Mouse (Mus musculus): Measurements from ENCODE around the gene Fut8. TPM values are rescaled to one million over a fixed set of nuclear protein-coding genes. Genes with fewer than 3 reads are reported as not detected.

The Fut8 gene
- total and polyA plus RNA-seq, 3 experiments: 60.6 to 124 (median 86.0) TPM

DNA sequence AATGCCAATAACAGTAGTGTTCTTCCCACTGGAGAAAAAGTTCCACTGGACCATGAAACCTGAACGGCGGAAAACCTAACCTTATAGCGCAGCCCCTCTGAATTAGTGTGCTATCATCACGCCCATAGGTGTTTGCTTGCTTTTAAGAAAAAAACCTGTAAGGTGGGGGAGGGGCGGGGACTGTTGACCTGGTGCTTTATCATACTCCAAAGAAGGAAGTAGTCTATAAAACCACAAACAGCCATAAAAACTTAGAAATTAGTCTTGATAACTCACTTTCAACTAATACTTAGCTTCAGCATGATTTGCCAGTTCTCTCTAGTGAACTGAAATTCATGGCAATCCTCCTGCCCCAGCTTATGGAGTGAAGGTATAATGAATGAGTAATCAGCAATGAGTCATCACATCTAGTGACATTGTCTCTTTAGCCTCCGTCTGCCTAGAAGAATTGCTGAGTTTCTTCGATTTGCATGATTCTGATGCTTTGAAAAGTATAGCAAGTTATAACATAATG, 26.2 kb upstream of the Fut8 start:
- no peaks in the 10 kb centered on the region; a peak in 1 of 4 replicates for H3K4me1 ChIP-seq (ENCODE audit: control insufficient read depth in 1 of 2, insufficient read depth in 2 of 2)
- no peak overlapping the region for H3K4me3 ChIP-seq (replicated peaks in 1 of 3; ENCODE audit: low read depth in 2 of 3, low read length in 2 of 3, poor library complexity in 1 of 3)
- H3K36me3 ChIP-seq (replicated peaks in 1 of 2; ENCODE audit: control insufficient read depth in 1 of 2, insufficient read depth in 1 of 2, low read length in 1 of 2): no peaks in the 10 kb centered on the region
- TF ChIP-seq CHD2 (IDR thresholded peaks at IDR 0.05; ENCODE audit: low read length) (no peak), SMC3 (IDR thresholded peaks at IDR 0.05; ENCODE audit: low read depth, low read length) (no peak), MYC (IDR thresholded peaks at IDR 0.05; ENCODE audit: low read depth, low read length) (no peak), SIN3A (IDR thresholded peaks at IDR 0.05; ENCODE audit: low read length) (no peak), MAZ (IDR thresholded peaks at IDR 0.05; ENCODE audit: low read depth, low read length) (no peak), JUND (conservative IDR thresholded peaks at IDR 0.05; ENCODE audit: low read depth, low read length) (no peak), CTCF (conservative IDR thresholded peaks at IDR 0.05 in 1 of 2, IDR thresholded peaks at IDR 0.05 in 1 of 2; ENCODE audit: low read depth in 2 of 2, low read length in 2 of 2) (no peak), BHLHE40 (IDR thresholded peaks at IDR 0.05; ENCODE audit: low read depth, low read length) (no peak), JUN (IDR thresholded peaks at IDR 0.05; ENCODE audit: insufficient read depth, low read depth, low read length) (no peak), POLR2A (IDR thresholded peaks at IDR 0.05; ENCODE audit: low read depth, low read length) (no peak), ZMIZ1 (IDR thresholded peaks at IDR 0.05; ENCODE audit: low read depth, low read length) (no peak), RAD21 (IDR thresholded peaks at IDR 0.05; ENCODE audit: low read depth, low read length) (no peak), PAX5 (IDR thresholded peaks at IDR 0.05; ENCODE audit: low read length) (no peak), E2F4 (IDR thresholded peaks at IDR 0.05; ENCODE audit: insufficient replicate concordance, low read depth, low read length) (no peak)
- no peaks in the 10 kb centered on the region for H3K9me3 ChIP-seq (replicated peaks; ENCODE audit: low read length)
- no peak overlapping the region for H3K4me2 ChIP-seq (ENCODE audit: insufficient read depth, low read depth, poor library complexity, severe bottlenecking)
- DNase-seq (ENCODE audit: extremely low read depth): no peak
- dilution Hi-C loops (cut with MboI; ENCODE audit: extremely low pct_ligation_motif_present, extremely low pct_unique_long_range_greater_than_20kb, low sequenced_read_pairs): no loop called here
- in situ Hi-C loops (cut with MboI; ENCODE audit: low pct_ligation_motif_present, low pct_unique_long_range_greater_than_20kb, low sequenced_read_pairs): no loop called here
- no peaks in the 10 kb centered on the region for H3K79me2 ChIP-seq (replicated peaks; ENCODE audit: control insufficient read depth, extremely low read depth, insufficient read depth, poor library complexity, severe bottlenecking)
- H3K27me3 ChIP-seq (replicated peaks): no peaks in the 10 kb centered on the region
- H3K9ac ChIP-seq (ENCODE audit: insufficient read depth, low read depth): no peak overlapping the region
- H3K27ac ChIP-seq (ENCODE audit: insufficient read depth, low read depth): no peak overlapping the region

DNA sequence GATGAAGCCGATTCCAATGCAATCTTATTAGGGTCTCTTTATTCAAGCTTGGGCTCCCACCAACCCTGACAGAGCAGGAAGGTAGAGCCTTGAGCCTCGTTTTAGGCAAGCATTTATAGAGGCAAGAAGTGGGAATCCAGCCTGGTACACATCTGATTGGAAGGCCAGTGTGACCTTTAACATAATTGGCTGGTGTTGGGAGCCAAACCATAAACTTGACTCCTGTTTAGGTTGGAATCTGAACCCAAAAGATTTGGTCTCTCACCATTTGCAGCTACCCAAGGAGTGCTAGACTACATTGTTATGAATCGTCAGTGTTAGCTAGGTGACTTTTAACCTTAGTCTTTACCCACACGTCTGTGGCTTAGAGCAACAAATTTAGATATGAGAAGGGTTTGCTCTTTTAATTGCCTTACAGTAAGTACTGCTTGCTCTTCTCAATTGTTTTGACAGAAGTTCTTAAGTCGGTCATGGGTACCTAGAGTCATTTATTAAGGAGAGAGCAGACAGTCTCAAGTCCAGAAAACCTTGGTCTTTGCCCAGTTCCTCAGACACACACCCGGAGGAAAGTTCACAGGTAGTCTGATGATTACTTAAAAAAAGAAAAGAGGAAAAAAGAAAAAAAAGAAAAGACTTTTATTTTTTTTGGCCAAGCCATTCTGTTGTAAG, 23.9 kb upstream of the Fut8 start:
- TF ChIP-seq JUN (IDR thresholded peaks at IDR 0.05; ENCODE audit: insufficient read depth, low read depth, low read length): no peak
- TF ChIP-seq BHLHE40 (IDR thresholded peaks at IDR 0.05; ENCODE audit: low read depth, low read length): no peak
- no peak for TF ChIP-seq HCFC1 (IDR thresholded peaks at IDR 0.05; ENCODE audit: low read depth, low read length)
- no peak for TF ChIP-seq NELFE (IDR thresholded peaks at IDR 0.05; ENCODE audit: low read depth, low read length)
- no peak for TF ChIP-seq JUND (conservative IDR thresholded peaks at IDR 0.05; ENCODE audit: low read depth, low read length)
- TF ChIP-seq EP300 (IDR thresholded peaks at IDR 0.05; ENCODE audit: low read length): no peak
- no peak for TF ChIP-seq IRF4 (IDR thresholded peaks at IDR 0.05; ENCODE audit: low read depth, low read length)
- TF ChIP-seq KAT2A (IDR thresholded peaks at IDR 0.05; ENCODE audit: insufficient replicate concordance, low read length): no peak
- TF ChIP-seq NRF1 (IDR thresholded peaks at IDR 0.05; ENCODE audit: low read depth, low read length): no peak
- TF ChIP-seq UBTF (IDR thresholded peaks at IDR 0.05; ENCODE audit: low read depth, low read length): no peak
- no peak for TF ChIP-seq ZKSCAN1 (IDR thresholded peaks at IDR 0.05; ENCODE audit: borderline replicate concordance, low read depth, low read length)
- no peak for TF ChIP-seq POLR2A (IDR thresholded peaks at IDR 0.05; ENCODE audit: low read depth, low read length)
- no peak for TF ChIP-seq CHD2 (IDR thresholded peaks at IDR 0.05; ENCODE audit: low read length)
- no peak for TF ChIP-seq USF1 (IDR thresholded peaks at IDR 0.05; ENCODE audit: low read depth, low read length)
- no peak for TF ChIP-seq MEF2A (IDR thresholded peaks at IDR 0.05; ENCODE audit: borderline replicate concordance, low read depth, low read length)
- TF ChIP-seq MAZ (IDR thresholded peaks at IDR 0.05; ENCODE audit: low read depth, low read length): no peak
- no peak for TF ChIP-seq ZC3H11A (IDR thresholded peaks at IDR 0.05; ENCODE audit: low read depth, low read length)
- no peak for TF ChIP-seq ZNF384 (IDR thresholded peaks at IDR 0.05; ENCODE audit: low read depth, low read length)
- TF ChIP-seq MAX (IDR thresholded peaks at IDR 0.05; ENCODE audit: low read length): no peak
- no peak overlapping the region for H3K9ac ChIP-seq (ENCODE audit: insufficient read depth, low read depth)
- in situ Hi-C loops (cut with MboI; ENCODE audit: low pct_ligation_motif_present, low pct_unique_long_range_greater_than_20kb, low sequenced_read_pairs) (no loop called here), dilution Hi-C loops (cut with MboI; ENCODE audit: extremely low pct_ligation_motif_present, extremely low pct_unique_long_range_greater_than_20kb, low sequenced_read_pairs) (no loop called here)
- no peak overlapping the region for H3K27ac ChIP-seq (ENCODE audit: insufficient read depth, low read depth)
- H3K4me3 ChIP-seq (replicated peaks in 1 of 3; ENCODE audit: low read depth in 2 of 3, low read length in 2 of 3, poor library complexity in 1 of 3): no peak overlapping the region
- H3K4me1 ChIP-seq (ENCODE audit: control insufficient read depth in 1 of 2, insufficient read depth in 2 of 2): no peaks in the 10 kb centered on the region; a peak in 1 of 4 replicates
- DNase-seq (ENCODE audit: extremely low read depth): no peak
- no peaks in the 10 kb centered on the region for H3K9me3 ChIP-seq (replicated peaks; ENCODE audit: low read length)
- no peaks in the 10 kb centered on the region for H3K27me3 ChIP-seq (replicated peaks)
- no peak overlapping the region for H3K4me2 ChIP-seq (ENCODE audit: insufficient read depth, low read depth, poor library complexity, severe bottlenecking)
- H3K79me2 ChIP-seq (replicated peaks; ENCODE audit: control insufficient read depth, extremely low read depth, insufficient read depth, poor library complexity, severe bottlenecking): no peaks in the 10 kb centered on the region
- no peaks in the 10 kb centered on the region for H3K36me3 ChIP-seq (replicated peaks in 1 of 2; ENCODE audit: control insufficient read depth in 1 of 2, insufficient read depth in 1 of 2, low read length in 1 of 2)

Measured in CH12.LX (cell line).